Mouse (Mus musculus) adrenal gland, adult 18-20 months (tissue): ENCODE measurements at regions not wholly inside any gene's neighbourhood (a gene's known extent, or its start where the extent isn't known, plus 50 kb on each side); places are given as distances from the start of the nearest gene placed in this dataset.

Source experiments
- DNase-seq, 2 experiments: peaks; one replicate each; pipeline ENCODE4 v3.0.0; 2021 to 2022; ENCODE audit warnings: low spot score in 2 of 2

- no peak for DNase-seq
Observed at GRCm38 (mm10) chr13:101142761-101143160, 309.5 kb upstream of the Slc30a5 start.

GRCm38 (mm10) chr13:101142104-101142735 lies 309.0 kb upstream of the Slc30a5 start:
- no peak for DNase-seq

DNA sequence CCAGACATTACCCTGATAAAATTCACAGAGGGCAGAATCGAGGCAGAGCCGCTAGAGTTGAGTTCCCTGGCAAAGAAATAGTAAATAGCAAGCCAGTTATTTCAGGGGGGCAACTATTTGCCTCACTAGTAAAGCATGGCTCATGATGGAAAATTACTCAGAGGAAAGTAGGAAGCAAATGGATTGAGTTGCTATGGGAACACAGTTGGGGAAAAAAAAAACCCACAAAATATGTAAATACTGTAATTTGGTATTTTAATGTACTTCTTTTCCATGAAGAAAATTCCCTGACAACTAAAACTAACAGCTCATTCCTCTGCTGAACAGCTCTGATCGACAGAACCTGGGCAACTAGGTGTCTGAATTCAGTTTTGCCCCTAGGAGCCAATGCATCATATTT lies 296.2 kb upstream of the Slc30a5 start:
- no peak for DNase-seq

- no peak for DNase-seq
Observed at GRCm38 (mm10) chr13:101127808-101128207, 294.6 kb upstream of the Slc30a5 start.

GRCm38 (mm10) chr13:101127262-101127661 lies 294.0 kb upstream of the Slc30a5 start:
- DNase-seq = no peak

DNA sequence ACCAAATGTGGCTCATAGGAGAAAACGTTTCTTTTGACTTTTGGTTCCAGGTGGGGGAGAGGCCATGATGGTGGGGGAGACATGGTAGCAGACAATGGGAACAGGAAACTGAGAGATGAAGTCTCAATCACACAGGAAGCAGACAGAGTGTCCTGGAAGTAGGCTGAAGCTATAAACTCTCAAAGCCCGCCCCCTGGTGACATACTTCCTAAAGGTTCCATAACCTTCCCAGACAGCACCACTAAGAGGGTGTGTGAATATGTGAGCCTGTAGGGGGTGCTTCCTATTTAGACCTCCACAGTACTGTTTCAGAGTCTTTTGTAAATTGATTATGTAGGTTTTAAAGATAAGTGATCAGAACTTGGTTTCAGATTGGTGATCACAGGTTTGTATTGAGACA lies 284.1 kb upstream of the Slc30a5 start:
- no peak for DNase-seq

GRCm38 (mm10) chr13:101115296-101115695 lies 282.1 kb upstream of the Slc30a5 start:
- no peak for DNase-seq

DNA sequence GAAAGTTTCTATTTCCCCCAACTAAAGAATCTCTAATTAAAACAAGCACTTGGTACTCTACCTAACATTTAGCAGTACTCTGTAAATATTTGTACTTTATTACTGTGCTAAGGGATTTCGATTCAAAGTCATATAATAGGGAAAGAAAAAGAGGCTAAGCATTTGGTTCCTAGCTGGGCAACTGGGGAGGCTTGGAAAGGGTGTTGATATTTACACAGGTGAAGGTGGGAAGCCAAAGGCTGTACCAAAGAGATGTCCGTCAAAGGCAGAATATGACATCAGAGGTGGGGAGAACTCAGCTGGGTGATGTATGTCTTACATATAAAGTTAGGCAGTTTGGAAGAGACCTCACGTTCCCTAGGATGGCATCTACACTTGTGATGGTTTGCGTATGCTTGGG lies 278.9 kb upstream of the Slc30a5 start:
- no peak for DNase-seq

- no peak for DNase-seq
Observed at GRCm38 (mm10) chr13:101111773-101112172, 278.5 kb upstream of the Slc30a5 start.

- DNase-seq = no peak
Observed at GRCm38 (mm10) chr13:101100621-101101020, 267.4 kb upstream of the Slc30a5 start.

DNA sequence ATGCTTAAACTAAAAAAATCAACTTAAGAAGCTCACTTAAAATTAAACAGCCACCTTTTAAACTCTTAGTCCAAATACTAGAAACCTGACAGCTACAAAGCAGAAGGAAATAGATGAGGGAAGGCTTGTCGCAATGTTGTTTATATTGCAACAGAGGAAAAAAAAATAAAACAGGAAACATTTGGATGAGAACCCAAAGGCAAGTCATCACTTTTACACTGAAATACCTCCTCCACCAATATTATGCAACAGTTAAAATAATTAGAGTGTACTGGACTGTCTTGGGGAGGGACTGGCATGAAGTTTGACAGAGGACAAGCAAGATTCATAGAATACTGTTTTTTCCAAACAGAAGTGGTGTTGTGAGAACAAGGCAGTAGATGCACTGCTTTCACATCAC lies 263.6 kb upstream of the Slc30a5 start:
- DNase-seq = no peak

DNA sequence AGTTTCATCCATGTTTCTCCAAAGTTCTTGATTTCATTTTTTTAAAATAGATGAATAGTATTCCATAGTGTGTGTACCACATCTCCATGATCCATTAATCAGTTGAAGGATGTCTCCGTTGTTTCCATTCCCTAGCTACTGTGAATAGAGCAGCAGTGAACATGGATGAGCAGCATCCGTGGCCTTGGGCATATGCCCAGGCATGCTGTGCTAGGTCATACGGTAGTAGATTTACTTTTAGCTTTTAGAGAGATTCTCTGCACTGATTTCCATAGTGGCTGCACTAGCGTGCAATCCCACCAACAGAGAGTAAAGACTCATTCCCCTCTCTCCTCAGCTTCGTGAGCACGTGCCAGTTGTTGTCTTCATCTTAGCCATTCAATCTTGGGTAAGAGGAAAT lies 263.0 kb upstream of the Slc30a5 start:
- no peak for DNase-seq

DNA sequence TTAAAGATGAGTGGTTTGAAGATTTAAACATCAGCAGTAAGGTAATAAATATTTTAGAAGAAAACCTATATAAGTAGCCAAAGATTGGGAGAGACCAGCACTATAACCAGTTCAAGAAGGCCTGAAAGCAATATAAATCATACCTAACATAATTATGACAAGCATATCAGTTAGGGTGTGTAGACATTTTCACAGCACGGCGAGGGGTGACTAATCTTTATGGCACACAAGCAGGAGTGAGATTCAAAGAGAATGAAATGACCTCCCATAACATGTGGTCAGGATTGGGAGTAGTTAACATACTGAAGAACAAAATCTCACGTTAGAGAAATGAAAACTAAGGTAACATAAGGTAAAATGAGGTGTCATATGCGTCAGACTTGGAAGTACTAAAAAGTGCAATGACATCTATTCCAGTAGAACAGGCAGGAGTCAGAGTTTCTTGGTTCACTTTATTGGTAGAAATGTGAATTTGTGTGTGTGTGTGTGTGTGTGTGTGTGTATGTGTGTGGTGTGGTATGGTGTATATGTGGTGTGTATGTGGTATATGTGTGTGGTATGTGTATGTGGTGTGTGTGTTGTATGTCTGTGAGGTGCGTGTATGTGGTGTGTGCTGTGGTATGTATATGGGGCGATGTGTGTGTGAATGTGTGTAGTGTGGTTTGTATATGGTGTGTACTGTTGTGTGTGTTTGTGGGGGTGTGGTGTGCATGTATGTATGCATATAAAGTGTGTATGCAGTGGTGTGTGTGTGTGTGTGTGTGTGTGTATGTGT lies 262.0 kb upstream of the Slc30a5 start:
- no peak for DNase-seq

- DNase-seq = no peak
Observed at GRCm38 (mm10) chr13:101092743-101093131, 259.5 kb upstream of the Slc30a5 start.

GRCm38 (mm10) chr13:101092033-101092742 lies 259.0 kb upstream of the Slc30a5 start:
- DNase-seq = peak in 1 of 2 experiments; percentile 26

DNA sequence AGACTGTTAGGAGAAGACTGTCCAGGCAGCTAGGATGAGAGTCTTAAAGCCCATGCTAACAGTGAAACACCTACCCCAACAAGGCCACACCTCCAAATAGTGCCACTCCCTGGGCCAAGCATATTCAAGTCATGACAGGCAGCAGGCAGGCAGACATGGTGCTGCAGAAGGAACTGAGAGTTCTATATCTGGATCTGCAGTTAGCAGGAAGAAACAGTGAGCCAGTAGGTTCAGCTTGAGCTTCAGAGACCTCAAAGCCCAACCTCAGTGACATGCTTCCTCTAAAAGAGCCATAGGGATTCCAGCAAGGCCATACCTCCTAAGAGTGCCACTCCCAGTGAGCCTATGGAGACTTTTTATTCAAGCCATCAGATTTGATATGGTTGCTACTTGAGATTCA lies 252.0 kb upstream of the Slc30a5 start:
- no peak for DNase-seq

DNA sequence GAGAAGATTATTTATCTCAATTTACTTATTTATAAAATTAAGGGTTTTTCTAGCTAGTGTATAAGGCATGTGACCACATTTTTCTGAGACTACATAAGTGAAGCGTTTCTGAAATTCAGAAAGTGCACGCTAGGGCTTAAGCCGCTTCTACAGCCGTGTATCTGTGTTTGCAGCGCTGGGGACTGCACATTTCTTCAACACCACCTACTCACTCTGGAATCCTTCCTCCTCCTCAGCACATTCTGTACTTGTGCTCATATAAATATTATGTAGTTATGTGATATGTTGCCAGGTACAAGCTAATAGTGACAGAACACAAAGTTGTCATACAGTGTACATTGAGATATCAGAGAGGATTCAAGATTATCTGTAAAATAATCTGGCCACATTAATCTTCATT lies 251.0 kb upstream of the Slc30a5 start:
- no peak for DNase-seq

DNA sequence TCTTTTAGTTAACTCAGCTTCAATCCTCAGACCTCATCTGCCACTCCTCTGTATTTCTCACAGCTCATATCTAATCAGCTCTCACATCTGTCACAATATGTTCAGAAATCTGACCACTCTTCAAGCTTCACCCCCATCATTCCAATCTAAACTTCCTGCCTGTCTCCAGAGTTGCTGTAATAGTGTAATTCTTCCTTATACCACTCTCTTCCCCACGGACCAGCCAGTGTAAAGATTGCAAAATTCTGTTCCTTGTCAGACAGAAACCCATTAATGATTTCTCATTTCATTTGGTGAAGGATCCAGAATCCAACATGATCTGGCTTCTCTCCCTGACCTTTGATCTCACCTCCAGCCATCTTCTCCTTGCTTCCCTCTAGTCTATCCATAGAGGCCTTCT lies 250.2 kb upstream of the Slc30a5 start:
- DNase-seq = no peak

DNA sequence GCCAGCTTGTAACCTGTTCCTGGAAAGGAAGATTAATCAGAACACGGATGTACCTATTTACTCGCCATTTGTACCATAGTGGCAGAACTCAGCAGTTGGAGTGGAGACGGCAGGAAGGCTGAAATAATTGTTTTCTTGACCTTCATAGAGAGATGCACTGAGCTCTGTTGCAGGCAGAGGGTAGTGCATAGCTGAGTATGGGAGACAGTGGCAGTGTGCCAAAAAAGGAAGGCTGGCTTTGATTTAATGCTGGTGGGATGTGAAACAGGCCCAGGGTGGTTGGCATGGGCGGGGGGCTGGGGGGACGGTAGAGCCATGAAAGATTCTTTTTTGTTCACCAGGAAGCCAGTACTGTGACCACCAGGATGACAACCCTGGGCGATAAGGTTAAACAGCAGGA lies 235.3 kb upstream of the Slc30a5 start:
- DNase-seq = no peak

- no peak for DNase-seq
Observed at GRCm38 (mm10) chr13:101062582-101062981, 229.4 kb upstream of the Slc30a5 start.

GRCm38 (mm10) chr13:101061233-101062144 lies 228.3 kb upstream of the Slc30a5 start:
- DNase-seq = no peak
